Mouse (Mus musculus): ENCODE measurements around the gene Ddx4.

Ddx4 gene

DNA sequence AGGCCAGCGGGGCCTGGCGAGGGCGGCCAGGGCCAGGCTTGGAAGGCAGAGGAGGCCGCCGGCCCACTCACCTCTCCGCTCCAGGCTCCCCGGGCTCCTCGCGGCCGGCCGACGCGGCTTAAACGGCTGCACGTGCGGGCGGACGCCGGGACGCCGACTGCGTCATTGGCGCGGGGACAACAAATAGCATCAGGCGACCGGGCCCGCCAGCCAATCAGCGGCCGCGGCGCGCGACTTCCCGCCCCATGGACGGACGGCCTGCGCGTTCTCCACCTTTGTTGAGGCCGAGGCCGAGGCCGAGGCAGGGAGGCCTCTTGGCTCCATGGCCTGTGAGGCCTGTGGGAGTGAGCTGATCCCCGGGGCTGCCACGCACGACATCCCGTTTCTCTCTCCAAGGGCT is at the start of gene Ddx4:
TSS of gene Ddx4 (minus strand) at position 271 of the 400 bp plus-strand sequence.
- no peak for DNase-seq (ENCODE audit: low read depth in 2 of 2, low spot score in 2 of 2)

DNA sequence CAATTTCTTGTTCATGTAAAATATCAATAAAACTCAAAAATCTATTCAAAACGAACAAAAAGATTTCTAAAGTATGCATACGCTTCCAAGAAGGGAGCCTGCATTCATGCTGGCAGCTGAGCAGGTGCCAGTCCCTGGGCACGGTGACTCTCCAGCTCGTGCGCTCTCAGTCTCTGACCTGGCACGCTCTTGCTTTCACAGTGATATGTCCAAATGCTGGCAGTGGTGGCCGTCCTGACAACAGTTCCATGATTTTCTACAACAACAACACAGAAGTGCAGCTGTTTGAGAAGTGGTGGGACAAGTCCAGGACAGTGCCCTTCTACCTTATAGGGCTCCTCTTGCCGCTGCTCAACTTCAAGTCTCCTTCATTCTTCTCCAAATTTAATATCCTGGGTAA is 49.0 kb upstream of the Ddx4 start:
- no peak for DNase-seq (ENCODE audit: low read depth in 2 of 2, low spot score in 2 of 2)

DNA sequence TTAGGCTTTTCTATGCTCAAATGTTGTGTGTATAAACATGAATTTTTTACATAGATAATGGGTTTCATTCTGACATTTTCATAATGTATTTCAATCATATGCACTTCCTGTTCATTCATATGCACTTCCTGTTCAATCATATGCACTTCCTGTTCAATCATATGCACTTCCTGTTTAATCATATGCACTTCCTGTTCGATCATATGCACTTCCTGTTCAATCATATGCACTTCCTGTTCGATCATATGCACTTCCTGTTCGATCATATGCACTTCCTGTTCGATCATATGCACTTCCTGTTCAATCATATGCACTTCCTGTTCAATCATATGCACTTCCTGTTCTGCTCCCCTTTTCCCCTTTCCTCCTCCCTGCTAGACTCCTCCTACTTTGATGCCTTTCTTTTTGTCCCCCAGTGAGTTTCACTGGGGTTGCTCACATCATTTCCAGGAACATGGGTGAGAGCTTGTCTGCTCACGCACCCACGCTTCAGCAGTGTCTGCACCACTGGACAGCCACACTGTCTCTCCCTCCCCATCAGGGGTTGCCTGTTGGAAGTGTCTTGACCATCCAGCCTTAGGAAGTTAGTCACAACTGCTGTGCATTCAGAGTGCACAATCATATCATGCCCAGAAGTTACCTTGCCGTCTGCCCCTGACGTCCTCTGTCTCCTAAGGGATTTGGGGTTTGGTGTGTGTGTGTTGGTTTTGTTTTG is 43.4 kb upstream of the Ddx4 start:
- no peak for DNase-seq (ENCODE audit: low read depth in 2 of 2, low spot score in 2 of 2)

DNA sequence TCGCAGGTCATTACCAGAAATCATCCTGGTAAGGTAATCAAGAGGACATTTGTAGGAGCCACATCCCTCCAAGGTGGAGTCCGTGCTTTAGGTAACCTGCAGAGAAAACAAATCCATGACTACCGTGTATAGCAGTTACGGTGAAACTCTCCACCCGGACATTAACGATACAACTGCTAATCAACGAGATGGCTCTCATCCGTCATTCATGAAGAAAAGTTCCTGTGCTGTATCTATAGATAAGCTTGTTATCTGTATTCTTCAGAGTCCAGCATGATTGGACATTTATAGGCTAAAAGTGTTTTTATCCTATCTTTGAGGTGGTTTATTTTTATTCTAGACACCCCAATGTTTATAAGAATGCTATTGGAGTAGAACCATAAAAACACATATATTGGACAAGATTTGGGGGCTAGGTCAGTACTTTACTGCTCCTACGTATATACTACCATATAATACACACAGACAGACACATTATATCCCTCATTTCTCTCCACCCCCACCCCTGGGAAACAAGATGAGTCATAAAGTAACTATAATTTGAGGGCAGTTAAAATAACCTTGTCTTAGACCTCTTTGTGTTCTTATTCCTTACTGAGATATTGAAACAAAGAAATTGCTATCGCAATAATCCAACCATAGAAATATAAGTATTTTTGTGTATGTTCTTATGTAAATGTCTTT is 40.7 kb upstream of the Ddx4 start:
- DNase-seq (ENCODE audit: low read depth in 2 of 2, low spot score in 2 of 2): no peak

DNA sequence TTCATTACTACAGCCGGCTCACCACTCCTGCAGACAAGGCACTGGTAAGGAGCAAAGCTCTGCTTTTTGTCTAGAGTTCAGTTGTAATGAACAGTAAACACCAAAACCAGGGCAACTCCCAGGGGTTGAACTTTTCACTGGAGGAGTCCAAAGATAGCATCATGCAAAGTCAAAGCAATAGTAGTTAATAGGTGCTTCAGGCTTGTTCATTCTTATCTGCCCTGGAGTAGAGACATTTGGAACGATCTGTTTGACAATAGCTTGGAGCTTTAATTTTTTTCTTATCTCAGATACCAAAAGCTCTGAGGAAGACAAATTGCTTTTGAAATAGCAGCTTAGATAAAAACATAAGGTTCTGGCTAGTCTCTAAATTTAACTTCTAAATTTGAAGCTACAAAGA is 33.9 kb upstream of the Ddx4 start:
- no peak for DNase-seq (ENCODE audit: low read depth in 2 of 2, low spot score in 2 of 2)

DNA sequence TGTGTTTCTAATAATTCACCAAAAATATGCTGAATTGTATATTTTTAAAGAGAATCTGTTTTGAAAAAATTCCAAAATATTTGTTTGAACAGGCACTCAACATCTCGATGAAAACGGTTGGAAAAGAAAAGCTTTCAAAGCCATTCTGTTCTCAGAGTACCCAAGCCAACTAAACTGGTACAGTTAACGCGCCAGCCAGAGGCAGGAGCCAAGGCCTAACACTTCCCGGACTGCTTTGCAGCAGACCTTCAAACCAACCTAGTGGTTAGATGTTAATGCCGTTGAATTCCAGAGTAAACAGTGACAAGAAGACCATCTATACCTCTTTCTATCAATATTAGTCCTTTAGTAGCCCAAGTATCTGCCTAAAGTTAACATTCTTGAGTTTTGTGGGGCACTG is 31.7 kb upstream of the Ddx4 start:
- DNase-seq (ENCODE audit: low read depth in 2 of 2, low spot score in 2 of 2): no peak

DNA sequence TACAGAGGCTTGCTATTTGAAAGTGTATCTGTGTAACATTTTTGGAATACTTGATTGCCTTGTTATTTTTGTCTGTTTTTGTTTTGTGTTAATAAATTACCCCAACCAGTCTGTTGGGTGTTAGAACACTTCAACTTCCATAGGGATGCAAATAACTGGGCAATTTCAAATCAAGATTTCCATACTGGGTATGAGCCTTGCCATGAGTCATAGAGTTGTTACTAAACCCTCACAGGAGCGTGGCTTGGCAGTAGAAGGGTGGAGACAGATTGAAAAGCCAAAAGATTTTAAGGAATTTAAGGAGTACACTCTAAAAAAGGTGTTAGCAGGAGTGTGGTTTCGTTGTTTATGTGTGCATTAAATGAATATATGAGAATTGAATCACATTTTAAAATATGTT is 31.0 kb upstream of the Ddx4 start:
- no peak for DNase-seq (ENCODE audit: low read depth in 2 of 2, low spot score in 2 of 2)

DNA sequence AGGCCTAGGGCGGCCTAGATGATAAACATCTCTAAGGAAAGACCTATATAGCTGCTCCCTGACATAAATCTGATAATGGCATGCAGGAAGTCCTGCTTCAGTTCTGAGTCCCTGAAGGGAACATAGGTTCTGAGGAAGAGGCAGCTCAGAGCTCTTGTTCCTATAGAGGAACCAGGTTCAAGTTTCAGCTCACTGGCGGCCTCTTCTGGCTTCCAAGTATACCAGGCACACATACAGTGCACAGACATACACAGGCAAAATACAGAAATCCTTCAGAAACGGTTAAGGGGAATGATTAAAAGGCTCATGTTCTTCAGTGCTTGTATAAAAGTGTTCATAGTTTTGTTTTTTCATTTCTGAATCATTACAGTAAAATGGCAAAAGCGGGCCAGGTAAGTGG is 25.9 kb upstream of the Ddx4 start:
- DNase-seq (ENCODE audit: low read depth in 2 of 2, low spot score in 2 of 2): no peak

DNA sequence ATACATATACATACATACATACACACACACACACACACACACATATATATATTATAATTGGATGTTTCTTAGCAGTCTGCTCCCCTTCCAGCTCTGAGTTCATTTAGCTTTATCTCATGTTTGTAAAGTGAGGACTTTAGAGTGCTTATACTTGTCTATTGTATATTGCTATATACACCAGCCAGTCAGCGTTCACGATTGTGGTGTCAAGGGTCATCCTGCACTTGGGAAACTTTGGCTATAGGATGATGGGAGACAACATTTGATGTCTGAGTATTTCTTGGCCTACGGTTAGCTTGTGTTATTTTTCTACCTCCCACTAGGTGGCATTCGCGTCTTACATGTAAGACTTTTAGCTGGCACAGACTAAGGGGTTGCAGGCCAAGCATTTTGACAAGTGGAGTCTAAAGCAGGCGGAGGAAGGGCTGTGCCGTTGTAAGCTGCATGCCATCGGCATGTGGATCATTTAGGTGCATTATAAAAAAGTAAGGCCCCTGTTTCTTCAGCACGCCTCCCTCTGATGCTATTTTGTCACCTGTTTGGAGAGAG is 21.7 kb upstream of the Ddx4 start:
- DNase-seq (ENCODE audit: low read depth in 2 of 2, low spot score in 2 of 2): peak; percentile 8 to 30

DNA sequence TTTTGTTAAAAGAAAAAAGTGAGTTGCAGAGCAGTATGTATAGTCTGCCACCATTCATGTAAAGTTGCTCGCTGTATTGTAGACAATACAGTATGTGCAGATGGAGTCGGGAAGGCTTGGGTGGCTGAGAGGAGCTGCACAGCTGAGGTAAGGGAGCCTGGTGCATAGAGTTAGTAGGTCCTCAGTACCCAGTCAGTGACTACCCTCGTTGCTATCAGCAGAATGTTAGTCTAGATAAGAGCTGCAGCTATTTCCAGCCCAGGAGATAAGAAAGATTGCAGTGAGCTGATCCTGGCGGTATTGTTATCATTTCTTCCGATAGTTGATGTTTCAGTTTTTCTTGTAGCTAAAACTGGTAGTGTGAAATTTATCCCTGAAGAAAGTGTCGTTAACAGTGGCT is 20.5 kb upstream of the Ddx4 start:
- DNase-seq (ENCODE audit: low read depth in 2 of 2, low spot score in 2 of 2): no peak

DNA sequence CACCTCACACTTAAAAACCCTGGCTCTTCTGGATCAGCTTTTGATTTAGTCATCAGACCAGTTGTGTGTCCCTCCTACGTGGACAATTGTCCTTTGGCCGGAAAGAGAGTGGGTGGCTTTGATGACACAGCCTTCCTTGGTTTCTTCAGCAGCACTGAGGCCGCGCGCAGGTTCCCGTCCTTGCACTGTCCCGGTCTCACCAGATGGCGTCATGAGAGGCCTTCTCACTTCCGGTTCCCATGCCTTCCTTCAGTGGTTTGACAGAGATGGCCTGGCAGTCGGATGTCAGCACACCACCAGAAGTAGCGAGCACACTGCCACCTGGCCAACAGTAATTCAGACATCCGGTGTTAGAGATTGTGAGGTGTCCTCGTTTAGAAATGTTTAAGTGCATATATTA is 19.4 kb upstream of the Ddx4 start:
- DNase-seq (ENCODE audit: low read depth in 2 of 2, low spot score in 2 of 2): no peak

DNA sequence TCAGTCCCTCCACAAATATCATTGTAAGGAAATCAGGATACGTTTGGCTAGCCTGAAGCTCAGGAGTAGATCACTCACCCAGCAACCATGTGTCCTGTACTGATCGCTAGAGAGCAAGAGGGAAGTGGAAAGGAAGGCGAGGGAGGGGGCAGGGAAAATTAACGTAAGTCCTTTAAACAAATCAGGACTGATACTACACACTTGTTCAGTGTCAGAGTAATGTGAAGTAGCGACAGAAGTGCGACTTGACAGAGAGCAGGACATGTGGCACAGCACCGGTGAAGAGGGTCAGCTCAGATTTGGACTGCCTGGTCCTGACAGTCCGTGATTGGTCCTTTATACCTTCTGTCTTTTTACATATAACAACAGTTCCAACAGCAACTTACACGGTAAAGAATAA is 14.9 kb upstream of the Ddx4 start:
- no peak for DNase-seq (ENCODE audit: low read depth in 2 of 2, low spot score in 2 of 2)

DNA sequence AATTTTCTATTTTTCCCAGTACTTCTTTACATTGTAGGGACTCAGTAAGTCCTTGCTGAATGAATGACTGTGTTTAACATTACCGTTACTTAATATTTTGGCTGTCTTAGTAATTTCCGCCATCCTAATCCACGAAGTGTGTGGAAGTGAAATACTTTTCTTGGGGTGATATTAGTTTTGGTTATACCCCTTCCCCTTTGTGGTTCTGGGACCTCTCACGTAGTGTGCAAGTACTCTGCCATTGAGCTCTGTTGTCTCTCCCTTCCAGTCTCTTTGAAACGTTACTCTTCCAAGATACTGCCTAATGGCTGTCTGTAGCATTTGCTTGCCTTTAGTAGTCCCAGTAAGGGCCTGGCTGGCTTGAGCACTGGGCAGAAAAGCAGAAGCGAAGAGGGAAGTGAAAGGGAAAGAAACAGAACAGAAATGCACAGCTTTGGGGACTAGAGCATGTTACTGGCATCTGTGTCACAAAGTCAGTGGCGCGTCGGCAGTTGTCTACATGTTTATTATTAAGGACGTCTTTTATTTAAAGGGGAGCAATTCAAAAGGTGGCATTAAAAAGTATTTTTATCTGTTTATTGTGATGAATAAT is 14.3 kb upstream of the Ddx4 start:
- no peak for DNase-seq (ENCODE audit: low read depth in 2 of 2, low spot score in 2 of 2)

DNA sequence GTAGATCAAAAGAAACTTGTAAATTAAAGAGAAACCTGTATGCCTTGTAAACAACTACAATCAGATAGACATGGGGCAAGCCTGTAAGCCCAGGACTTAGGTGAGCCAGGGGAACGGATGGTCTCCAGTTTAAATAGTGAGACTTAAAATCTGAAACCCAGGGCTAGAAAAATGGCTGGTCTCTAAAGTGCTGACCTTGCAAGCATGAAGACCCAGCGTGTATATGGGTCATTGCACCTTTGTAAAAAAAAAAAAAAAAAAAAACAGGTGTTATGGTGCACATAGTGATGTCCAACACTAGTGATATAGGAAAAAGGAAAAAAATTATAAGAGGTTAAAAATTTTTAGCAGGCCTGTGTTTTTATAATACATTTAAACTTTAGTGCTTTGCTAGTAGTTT is 9.4 kb upstream of the Ddx4 start:
- no peak for DNase-seq (ENCODE audit: low read depth in 2 of 2, low spot score in 2 of 2)

DNA sequence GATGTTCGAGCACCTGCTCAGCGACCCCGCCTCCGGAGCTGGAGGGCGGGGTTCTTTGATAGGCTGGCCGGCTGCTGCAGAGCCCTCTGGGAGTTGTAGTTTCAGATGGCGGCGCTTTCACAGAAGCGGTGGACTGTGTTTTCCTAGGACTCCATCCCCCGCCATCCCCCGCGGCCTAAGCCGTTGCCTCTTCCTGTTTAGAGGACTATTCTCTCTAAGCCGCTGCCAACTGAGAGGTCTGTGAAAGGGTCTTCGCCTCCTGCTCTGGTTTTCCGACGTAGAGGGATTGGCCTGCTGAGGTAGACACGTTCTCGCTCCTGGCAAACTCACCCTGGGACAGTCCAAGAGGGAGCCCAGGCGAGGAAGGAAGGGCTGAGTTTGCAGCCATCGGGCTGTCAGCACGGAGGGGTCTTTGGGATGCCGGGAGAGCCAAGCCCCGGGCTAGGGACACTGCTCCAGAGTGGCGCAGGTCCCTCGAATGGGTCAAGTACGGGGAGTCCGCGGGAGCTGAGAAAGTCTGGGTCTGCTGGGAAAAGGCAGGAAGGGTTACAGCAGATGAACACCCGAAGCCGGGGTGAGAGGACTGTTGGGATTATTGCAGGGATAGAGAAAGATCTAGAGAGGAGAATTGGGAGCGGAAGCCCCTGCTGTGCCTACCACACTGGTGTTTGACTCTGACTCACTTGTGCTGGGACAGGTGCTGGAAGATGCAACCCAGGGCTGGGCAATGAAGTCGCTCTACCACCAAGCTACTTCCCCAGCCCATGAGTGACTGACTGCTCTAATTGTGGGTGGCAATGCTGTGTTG is 8.5 kb upstream of the Ddx4 start, which contains the start of gene Slc38a9:
TSS of gene Slc38a9 (plus strand) at position 178 of the 808 bp plus-strand sequence.
- peak; percentile 83 to 90 for DNase-seq (ENCODE audit: low read depth in 2 of 2, low spot score in 2 of 2)

DNA sequence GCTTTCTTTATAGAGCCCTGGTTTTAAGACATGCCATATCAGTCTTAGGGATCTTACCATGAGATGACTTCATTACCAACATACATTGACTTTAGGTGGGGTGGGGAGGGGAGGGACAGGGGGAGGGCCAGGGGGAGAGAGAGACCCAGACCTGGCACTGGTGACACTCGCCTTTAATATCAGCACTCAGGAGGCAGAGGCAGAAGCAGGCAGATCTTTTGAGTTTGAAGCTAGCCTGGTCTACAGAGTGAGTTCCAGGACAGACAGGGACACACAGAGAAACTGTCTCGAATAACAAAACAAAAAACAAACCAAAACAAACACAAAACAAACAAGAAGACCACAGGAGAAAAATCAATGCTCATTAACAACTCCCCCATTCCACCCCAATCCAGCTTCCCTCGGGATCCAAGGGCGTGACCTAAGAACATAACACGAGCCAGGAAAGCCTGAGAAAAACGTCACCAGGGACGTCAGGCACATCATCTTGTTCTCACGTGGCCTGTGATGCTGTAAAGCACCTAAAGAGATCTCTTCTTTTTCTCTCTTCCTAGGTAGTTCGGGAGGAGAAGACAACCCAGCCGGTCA is 7.8 kb upstream of the Ddx4 start:
- no peak for DNase-seq (ENCODE audit: low read depth in 2 of 2, low spot score in 2 of 2)

DNA sequence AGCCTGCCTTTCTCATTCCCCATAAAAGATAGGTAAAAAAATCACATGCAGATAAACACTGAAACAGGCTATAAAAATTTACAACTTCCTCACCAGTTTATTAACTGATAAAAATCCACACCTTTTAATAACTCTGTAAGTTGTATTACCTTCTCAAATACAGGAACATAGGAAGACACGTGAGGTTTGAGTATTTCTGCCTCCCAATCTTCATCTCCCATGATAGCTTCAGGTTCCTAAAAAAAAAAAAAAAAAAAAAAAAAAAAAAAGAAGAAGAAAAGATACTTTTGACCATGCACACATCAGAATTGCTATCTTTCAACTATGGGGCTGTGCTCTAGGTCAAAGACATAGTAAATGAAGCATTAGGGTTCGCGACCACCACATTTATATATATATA is 1.1 kb downstream of the Ddx4 start:
- DNase-seq (ENCODE audit: low read depth in 2 of 2, low spot score in 2 of 2): no peak

DNA sequence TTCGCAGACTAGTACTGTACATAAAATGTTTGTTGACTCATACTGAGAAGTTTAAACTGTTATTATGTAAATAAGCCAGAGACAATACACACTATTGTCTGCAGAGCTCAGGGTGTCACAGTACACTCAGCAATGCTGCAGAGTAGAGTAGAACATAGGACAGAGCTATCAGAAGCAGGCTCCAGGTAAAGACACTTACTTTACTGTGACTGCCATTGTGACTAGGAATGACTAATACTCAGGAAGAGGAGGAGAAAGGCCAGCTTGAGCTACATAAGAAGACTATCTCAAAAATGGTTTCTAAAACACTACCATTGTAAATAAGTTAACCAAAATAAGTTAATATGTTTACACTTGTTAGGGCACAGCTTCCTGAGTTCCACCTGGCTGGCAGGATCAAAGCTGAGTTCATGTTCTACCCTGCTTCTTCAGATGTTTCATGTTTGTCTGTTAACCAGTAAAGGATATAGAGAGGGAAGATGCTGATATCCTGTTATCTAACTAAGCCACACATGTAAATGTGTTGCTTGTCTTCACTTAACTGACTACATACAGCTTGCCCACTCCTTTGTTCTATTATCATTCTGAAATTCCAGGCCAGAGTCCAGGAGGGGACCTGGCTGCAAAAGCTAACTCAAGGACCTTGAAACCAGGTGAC is 6.6 kb downstream of the Ddx4 start:
- no peak for DNase-seq (ENCODE audit: low read depth in 2 of 2, low spot score in 2 of 2)

DNA sequence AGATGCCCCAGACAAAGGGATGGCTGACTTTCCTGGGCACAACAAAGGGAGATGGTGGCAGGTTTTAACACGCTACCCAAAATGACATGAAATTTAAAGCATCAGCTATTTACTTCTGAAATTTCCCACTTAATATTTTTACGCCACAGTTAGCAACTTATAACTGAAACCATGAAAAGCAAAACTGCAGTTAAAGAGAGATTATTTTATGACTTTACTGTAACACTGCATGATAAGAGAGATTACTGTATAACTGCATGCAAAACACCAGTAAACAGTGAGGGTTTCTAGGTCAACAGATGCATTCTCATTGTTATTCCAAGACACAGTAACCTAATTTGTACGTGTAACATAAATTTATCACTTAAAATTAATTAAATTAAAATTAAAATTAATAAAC is 7.3 kb downstream of the Ddx4 start:
- DNase-seq (ENCODE audit: low read depth in 2 of 2, low spot score in 2 of 2): no peak

DNA sequence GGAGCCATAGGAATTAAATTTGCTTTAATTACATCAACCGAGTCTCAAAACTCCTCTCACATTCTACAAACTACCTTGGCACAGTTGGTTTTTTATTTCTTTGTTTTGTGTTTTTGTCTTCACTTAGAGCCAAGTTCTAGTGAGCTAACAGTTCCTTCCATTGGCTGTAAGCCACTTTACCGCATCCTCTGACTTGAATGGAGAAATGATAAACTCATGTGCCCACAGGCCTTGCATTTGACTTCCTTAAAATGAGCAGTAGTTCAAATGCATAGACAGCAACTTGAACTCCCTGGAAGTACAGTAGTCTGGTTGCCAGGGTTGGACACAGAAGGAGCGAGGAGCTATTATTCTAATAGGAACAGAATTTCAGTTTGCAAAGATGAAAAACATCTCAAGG is 9.4 kb downstream of the Ddx4 start:
- DNase-seq (ENCODE audit: low read depth in 2 of 2, low spot score in 2 of 2): no peak

DNA sequence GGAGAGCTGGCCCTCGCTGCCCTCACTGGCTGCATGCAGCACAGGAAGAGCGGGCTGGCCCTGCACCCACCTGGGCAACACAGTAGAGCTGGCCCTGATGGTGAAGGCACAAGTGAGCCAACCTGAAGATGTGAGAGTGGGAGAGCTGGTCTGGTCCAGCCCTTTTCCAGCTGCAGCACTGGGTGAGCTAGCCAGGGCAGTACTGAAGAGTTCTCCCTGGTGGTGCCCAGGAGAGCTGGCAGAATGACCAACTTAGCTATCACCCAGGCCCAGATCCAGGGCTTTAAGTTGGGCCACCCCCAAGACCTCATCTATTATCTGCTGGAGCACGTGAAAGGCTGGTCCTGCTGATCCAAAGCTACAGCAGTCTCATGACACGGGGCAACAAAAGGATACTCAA is 13.2 kb downstream of the Ddx4 start:
- no peak for DNase-seq (ENCODE audit: low read depth in 2 of 2, low spot score in 2 of 2)
